Mouse (Mus musculus) brain, embryonic 14.5 days (tissue): ENCODE data around the gene Ppt2.

Source experiments
- CTCF ChIP-seq: fragments of 200-500 bp; IDR thresholded peaks from 2 replicates; pipeline ENCODE4 v1.5.1; 2012; ENCODE audit warnings: inconsistent platforms, mild to moderate bottlenecking, moderate library complexity, borderline replicate concordance; ENCODE audit not compliant: insufficient read depth, insufficient read length; ENCODE audit errors: extremely low read depth
- POLR2A ChIP-seq: fragments of 200-500 bp; IDR thresholded peaks from 2 replicates; pipeline ENCODE4 v1.6.1; 2012; ENCODE audit warnings: mild to moderate bottlenecking, inconsistent platforms, borderline replicate concordance; ENCODE audit not compliant: poor library complexity, insufficient read depth, insufficient read length, severe bottlenecking; ENCODE audit errors: extremely low read depth

- TF ChIP-seq POLR2A (no peak), CTCF (no peak)
Measured at GRCm38 (mm10) chr17:34652985-34653384, 24.7 kb upstream of the Ppt2 start.
